Mouse (Mus musculus) telencephalon, adult 2 months (tissue): ENCODE data around the gene Xlr3c.
"Not testable (repeated sequence)": the region's sequence is repeated elsewhere in the genome, so short reads cannot be mapped to it uniquely, and the experiment has no call there.

Experiments
- DNase-seq: peaks from one replicate; pipeline ENCODE4 v3.0.0-alpha.2; 2011; ENCODE audit warnings: low read depth, low spot score

Gene Xlr3c

DNA sequence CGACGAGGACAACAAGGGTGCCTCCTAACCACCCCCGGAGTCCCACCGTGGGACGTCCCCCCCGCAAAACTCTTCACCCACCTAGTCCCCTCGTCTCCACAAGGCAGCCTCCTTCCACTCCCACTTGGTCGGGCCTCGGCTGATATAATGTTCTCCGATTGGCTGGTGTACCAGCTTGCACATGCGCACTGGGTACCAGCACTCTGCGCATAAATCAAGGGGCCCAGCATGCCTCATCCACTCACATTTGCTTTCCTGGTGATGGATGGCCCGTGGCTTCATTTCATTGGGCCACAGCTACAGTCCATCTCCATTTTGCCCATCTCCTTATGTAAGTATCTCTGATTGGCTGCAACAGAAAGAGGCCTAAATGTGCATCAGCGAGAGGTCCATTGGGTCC, at the start of gene Xlr3c:
Gene Xlr3c (minus strand): TSS at position 121 of the 400 bp plus-strand sequence.
- DNase-seq, result not testable (repeated sequence)

- no peak for DNase-seq
These were observed 47.3 kb upstream of the Xlr3c start for GRCm38 (mm10) chrX:73312522-73312921.

GRCm38 (mm10) chrX:73295745-73296144, 30.6 kb upstream of the Xlr3c start:
- DNase-seq, result not testable (repeated sequence)

GRCm38 (mm10) chrX:73292876-73293275, 27.7 kb upstream of the Xlr3c start, which contains the start of the genes Xlr5a and Xlr5c:
TSS of gene Xlr5a (minus strand) at chrX:73292976.
TSS of gene Xlr5c (minus strand) at chrX:73292976.
- DNase-seq, result not testable (repeated sequence)

DNA sequence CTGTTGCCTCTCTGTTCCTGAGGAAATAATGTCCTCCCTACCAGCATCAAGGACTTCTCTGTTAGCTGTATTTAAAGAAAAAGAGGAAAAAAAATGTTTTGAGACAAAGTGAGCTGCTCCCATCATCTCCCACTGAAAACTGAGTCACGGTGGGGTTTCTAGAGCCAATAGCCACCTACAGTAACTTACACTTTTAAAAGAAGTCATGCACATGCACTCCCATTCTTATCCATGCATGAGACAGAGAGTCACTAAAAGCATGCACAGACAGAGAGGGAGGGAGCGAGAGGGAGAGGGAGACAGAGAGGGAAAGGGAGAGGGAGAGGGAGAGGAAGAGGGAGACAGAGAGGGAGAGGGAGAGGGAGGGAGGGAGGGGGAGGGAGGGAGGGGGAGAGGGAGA, 2.8 kb downstream of the Xlr3c start:
- peak; percentile 13 for DNase-seq

DNA sequence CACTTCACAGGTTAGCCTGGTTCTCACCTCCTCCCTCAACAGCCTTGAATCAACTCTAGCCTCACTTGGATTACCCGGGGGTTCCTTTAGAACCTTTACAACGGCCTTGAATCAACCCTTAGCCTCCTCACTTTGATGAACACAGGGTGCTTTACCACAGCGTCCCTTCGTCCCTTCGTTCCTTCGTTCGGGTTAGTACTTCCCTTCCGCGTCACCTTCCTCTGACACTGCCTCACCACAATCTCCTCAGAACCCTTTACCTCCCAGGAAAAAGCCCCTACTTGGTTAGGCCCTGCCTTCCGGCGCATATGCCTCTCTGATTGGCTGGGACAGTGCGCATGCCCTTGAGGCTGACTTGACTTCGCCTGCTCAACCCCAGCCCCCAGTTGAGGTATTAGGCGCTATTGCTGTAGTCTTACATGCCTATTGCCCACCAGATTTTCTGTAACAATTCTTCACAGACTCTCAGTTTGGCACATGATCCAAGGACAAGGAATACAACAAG, 22.3 kb downstream of the Xlr3c start, which contains the start of gene Xlr4c:
Gene Xlr4c (minus strand): TSS at position 310 of the 505 bp plus-strand sequence.
- DNase-seq, result not testable (repeated sequence)

GRCm38 (mm10) chrX:73229288-73229687, 35.9 kb downstream of the Xlr3c start:
- DNase-seq, result no peak

DNA sequence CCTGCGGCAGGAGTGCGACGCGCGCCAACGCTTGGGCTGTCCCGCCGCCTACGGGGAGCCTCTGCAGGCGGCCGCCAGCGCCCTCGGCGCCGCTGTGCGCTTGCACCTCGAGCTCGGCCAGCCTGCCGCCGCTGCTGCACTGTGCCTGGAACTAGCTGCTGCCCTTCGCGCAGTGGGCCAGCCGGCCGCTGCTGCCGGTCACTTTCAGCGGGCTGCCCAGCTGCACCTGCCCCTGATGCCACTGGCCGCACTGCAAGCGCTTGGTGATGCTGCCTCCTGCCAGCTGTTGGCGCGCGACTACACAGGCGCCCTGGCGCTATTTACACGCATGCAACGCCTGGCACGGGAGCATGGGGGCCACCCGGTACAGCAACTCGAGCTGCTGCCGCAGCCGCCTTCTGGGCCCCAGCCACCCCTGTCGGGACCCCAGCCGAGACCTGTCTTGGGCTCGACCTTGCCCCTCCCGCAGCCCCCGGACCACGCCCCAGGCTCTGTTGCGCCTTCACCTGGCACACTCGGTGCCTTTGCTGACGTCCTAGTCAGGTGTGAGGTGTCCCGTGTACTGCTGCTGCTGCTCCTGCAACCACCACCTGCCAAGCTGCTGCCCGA, 36.5 kb downstream of the Xlr3c start:
- no peak for DNase-seq

GRCm38 (mm10) chrX:73227914-73228605, 37.1 kb downstream of the Xlr3c start, which contains the start of gene F8a:
TSS of gene F8a (plus strand) at chrX:73228291.
- peak; percentile 80 for DNase-seq

DNA sequence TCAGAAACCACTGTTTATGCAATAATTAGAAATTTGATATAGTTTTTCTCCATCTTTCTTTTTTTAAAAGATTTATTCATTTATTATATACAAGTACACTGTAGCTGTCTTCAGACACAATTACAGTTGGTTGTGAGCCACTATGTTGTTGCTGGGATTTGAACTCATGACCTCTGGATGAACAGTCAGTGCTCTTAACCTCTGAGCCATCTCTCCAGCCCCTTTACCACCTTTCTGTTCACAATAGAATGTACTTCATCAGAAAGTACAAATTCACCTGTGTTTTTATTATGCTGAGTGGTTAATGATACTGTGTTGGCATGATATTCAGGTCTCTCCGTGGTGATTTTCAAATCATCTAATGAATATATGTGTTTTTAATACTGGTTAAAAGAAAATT, 39.8 kb downstream of the Xlr3c start:
- no peak for DNase-seq

DNA sequence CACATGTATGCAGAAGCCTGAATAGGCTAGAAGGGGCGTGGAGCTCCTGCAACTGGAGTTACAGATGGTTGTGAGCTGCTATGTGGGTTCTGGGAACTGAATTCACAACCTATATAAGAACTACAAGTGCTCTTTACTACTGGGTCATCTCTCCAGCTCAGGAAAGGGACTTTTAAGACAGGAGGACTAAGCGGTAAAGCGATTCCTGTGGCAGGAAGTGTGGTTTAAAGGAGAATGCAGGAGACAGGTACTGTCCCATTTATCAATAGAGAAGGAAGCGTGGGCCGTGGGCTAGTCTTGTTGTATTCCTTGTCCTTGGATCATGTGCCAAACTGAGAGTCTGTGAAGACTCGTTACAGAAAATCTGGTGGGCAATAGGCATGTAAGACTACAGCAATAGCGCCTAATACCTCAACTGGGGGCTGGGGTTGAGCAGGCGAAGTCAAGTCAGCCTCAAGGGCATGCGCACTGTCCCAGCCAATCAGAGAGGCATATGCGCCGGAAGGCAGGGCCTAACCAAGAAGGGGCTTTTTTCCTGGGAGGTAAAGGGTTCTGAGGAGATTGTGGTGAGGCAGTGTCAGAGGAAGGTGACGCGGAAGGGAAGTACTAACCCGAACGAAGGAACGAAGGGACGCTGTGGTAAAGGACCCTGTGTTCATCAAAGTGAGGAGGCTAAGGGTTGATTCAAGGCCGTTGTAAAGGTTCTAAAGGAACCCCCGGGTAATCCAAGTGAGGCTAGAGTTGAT, 51.2 kb downstream of the Xlr3c start, which contains the start of gene Xlr4b:
Gene Xlr4b (plus strand): TSS at position 515 of the 746 bp plus-strand sequence.
- DNase-seq, result not testable (repeated sequence)
